Mouse (Mus musculus) liver, postnatal 0 days (tissue): ENCODE data around the gene Pdx1. TPM values are rescaled to one million over a fixed set of nuclear protein-coding genes. Genes with fewer than 3 reads are reported as not detected.

Experiments
- ATAC-seq: fragments of 200-750 bp; cut with Nextera tagmentation; 2 replicates; pipeline ENCODE4 v1.8.0; 2017; ENCODE audit warnings: mild to moderate bottlenecking, moderate library complexity
- DNase-seq: peaks from one replicate; pipeline ENCODE4 v3.0.0-alpha.2; 2016
- H3K27ac ChIP-seq: fragments of 300-500 bp; sonication (generic); 2 replicates; pipeline ENCODE4 v1.5.1; 2014; ENCODE audit warnings: antibody characterized with exemption, moderate library complexity, mild to moderate bottlenecking, low read depth
- H3K27me3 ChIP-seq: fragments of 300-500 bp; sonication (generic); 2 replicates; pipeline ENCODE4 v1.6.1; 2014; ENCODE audit warnings: low read length, control low read depth, mixed read lengths; ENCODE audit not compliant: insufficient read depth
- H3K36me3 ChIP-seq: fragments of 300-500 bp; sonication (generic); replicated peaks from 2 replicates; pipeline ENCODE4 v1.6.1; 2014; ENCODE audit warnings: mild to moderate bottlenecking, control low read depth, low read length, moderate library complexity, mixed read lengths; ENCODE audit not compliant: insufficient read depth
- H3K4me1 ChIP-seq: fragments of 300-500 bp; sonication (generic); 2 replicates; pipeline ENCODE4 v1.6.1; 2014; ENCODE audit warnings: antibody characterized with exemption, mild to moderate bottlenecking, control low read depth; ENCODE audit not compliant: insufficient read depth
- H3K4me2 ChIP-seq: fragments of 300-500 bp; sonication (generic); 2 replicates; pipeline ENCODE4 v1.6.1; 2014; ENCODE audit warnings: low read depth, mild to moderate bottlenecking, low read length, moderate library complexity, mixed read lengths
- H3K4me3 ChIP-seq: fragments of 300-500 bp; sonication (generic); 2 replicates; pipeline ENCODE4 v1.5.1; 2014; ENCODE audit warnings: low read depth, low read length
- H3K9ac ChIP-seq: fragments of 300-500 bp; sonication (generic); replicated peaks from 2 replicates; pipeline ENCODE4 v1.6.1; 2014; ENCODE audit warnings: mild to moderate bottlenecking, moderate library complexity
- H3K9me3 ChIP-seq: fragments of 300-500 bp; sonication (generic); 2 replicates; pipeline ENCODE4 v1.6.1; 2016; ENCODE audit warnings: mild to moderate bottlenecking, control low read depth, low read length, mixed read lengths
- CTCF ChIP-seq: sonication (generic); IDR thresholded peaks from 2 replicates; pipeline ENCODE4 v1.5.1; 2016; ENCODE audit warnings: antibody characterized with exemption, low read depth
- EP300 ChIP-seq: IDR thresholded peaks from 2 replicates; pipeline ENCODE4 v1.6.1; 2016; ENCODE audit warnings: antibody characterized with exemption, low read depth, mild to moderate bottlenecking
- WGBS: fragments of 180-500 bp; shearing (Covaris S2); extraction: QIAGEN DNeasy Blood & Tissue Kit; methylation state at CpG from one replicate; pipeline ENCODE4 v1.1.7; 2014; ENCODE audit not compliant: insufficient replicate concordance; 5-methylcytosine and 5-hydroxymethylcytosine counted together
- polyA plus RNA-seq: library from polyadenylated mRNA; unstranded; fragments of >200 nt; fragmentation: Nextera tagmentation; extraction: Ambion mirVana; gene quantifications from 2 replicates; pipeline ENCODE4 v1.2.1, GENCODE M21; 2015

Gene Pdx1
- polyA plus RNA-seq, 1 experiment from 2014 or later: not detected

DNA sequence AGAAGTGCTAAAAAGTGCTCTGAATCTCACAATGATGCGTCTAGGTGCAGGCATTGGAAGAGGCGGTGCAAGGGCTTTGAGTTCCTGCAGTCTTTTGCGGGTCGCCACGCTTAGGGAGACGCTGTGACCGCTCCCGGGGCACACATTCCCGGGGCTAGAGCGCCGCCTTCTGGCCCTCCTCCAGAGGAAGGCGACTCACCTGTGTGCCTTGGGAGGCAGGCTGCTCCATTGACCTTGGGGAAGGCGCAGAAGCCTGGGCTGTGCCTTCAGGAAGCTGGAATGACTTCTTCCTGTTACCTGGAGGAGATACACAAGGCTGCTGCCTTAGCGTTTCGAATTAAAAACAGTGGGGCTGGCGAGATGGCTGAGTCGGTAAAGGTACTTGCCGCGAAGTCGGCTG, 24.4 kb downstream of the Pdx1 start:
- no peaks in the 10 kb centered on the region for H3K36me3 ChIP-seq
- TF ChIP-seq EP300 (no peak), CTCF (peak; percentile 63)
- 12% methylated on average over 20 of the region's 20 CpGs for WGBS
- H3K4me1 ChIP-seq: peaks cover 4% of the 10 kb centered on the region
- peak; percentile 67 for DNase-seq
- no peak overlapping the region for H3K27ac ChIP-seq
- no peak overlapping the region for H3K4me3 ChIP-seq
- 0 out of 2 replicates have a peak, but pooled peaks have one; percentile 17 for ATAC-seq
- no peaks in the 10 kb centered on the region for H3K9me3 ChIP-seq
- peaks cover 26% of the 10 kb centered on the region for H3K27me3 ChIP-seq
- H3K9ac ChIP-seq: no peak overlapping the region
- H3K4me2 ChIP-seq: peak overlapping the region; percentile 7; the same call in 1 of the 2 replicates

DNA sequence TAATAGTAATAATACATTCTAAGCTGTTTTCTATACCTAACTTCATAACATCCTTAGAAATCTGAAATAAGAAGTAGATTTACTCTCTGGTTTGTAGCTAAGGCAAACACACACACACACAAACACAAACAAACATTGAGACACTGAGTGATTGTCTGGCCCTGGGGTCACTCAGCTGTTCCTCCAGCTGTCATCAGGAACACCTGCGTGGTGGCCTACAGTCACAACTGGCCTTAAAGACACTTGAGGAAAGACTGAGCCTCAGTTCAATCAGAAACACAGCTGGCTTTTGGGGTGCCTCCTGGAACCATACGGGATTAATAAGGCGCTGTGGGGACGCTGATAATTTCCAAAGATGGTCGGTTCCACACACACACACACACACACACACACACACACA, 27.5 kb downstream of the Pdx1 start:
- H3K4me3 ChIP-seq: no peak overlapping the region
- no peak for ATAC-seq
- no peaks in the 10 kb centered on the region for H3K9me3 ChIP-seq
- no peak overlapping the region for H3K27ac ChIP-seq
- peaks cover 15% of the 10 kb centered on the region for H3K4me1 ChIP-seq
- no peaks in the 10 kb centered on the region for H3K36me3 ChIP-seq
- TF ChIP-seq EP300: no peak
- TF ChIP-seq CTCF: no peak
- no peak overlapping the region for H3K4me2 ChIP-seq
- 55% methylated on average over 5 of the region's 5 CpGs for WGBS
- no peak overlapping the region for H3K9ac ChIP-seq
- peaks cover 56% of the 10 kb centered on the region for H3K27me3 ChIP-seq
- no peak for DNase-seq

DNA sequence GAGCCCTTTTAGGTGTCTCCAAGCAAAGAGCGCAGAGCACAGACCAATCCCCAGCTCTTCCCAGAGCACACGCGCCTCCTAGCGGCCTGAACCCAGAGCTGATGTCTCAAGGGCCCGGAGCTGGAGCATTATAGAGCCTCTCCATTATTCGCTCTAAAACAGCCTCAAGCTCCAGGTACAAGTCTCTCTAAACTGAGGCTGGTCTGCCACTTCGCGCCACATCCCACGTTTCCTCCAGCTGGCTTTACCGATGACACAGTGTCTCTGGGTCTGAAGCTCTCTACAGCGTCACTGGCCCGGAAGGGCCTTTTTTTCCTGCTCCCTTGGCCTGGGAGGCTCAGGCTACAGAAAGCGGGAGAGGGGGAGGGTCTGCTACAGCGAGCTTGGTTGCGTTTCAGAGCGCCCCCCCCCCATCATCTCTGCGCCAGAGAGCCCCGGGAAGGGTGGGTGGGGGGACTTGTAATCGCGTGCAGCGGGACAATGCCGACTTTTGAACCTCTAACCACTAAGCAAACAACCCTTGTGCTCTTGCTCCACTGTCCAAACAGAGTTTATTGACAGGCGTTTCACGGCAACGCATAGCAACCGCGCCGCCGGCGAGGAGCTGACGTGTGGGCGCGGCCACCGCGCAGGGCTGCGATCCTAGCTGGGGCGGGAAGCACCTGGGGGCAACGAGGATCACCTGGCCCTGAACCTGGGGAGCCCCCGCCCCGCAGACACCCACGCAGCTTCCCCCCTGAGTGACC, 29.7 kb downstream of the Pdx1 start:
- ATAC-seq: peak; percentile 93
- DNase-seq: peak; percentile 73
- Histone ChIP-seq H3K4me2 (peak overlapping the region; percentile 74), H3K9me3 (no peaks in the 10 kb centered on the region), H3K36me3 (no peaks in the 10 kb centered on the region), H3K27me3 (peaks cover 65% of the 10 kb centered on the region), H3K4me1 (peaks cover 15% of the 10 kb centered on the region), H3K4me3 (peak overlapping the region; percentile 33), H3K27ac (peak overlapping the region; percentile 82), H3K9ac (peak overlapping the region; percentile 41; the same call in 1 of the 2 replicates)
- TF ChIP-seq EP300 (no peak), CTCF (peak; percentile 73)
- WGBS: 2% methylated on average over 41 of the region's 41 CpGs

DNA sequence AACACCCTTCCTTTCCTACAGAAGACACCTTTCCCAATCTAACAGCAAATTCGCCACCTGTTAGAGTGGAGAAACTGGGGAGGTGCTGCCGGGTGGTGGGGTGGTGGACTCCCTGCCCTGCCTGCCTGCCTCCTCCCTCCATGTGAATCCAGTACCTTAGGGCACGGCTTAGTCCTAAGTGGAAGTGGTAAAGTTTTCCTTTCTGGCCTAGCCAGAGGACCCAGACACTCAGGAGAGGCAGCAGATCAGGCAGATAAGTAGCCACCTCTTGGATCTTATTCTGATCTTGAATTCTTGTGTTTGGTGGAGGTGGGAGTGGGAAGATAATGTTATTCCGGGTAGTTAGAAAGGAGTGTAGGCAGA, 30.2 kb downstream of the Pdx1 start:
- H3K4me1 ChIP-seq: peaks cover 15% of the 10 kb centered on the region
- peak; percentile 20 for ATAC-seq
- WGBS: 8% methylated on average over 4 of the region's 4 CpGs
- DNase-seq: no peak
- H3K9ac ChIP-seq: no peak overlapping the region
- H3K9me3 ChIP-seq: no peaks in the 10 kb centered on the region
- H3K36me3 ChIP-seq: no peaks in the 10 kb centered on the region
- peaks cover 71% of the 10 kb centered on the region for H3K27me3 ChIP-seq
- TF ChIP-seq EP300 (no peak), CTCF (no peak)
- peak overlapping the region; percentile 33 for H3K4me3 ChIP-seq
- H3K4me2 ChIP-seq: peak overlapping the region; percentile 74
- no peak overlapping the region for H3K27ac ChIP-seq

DNA sequence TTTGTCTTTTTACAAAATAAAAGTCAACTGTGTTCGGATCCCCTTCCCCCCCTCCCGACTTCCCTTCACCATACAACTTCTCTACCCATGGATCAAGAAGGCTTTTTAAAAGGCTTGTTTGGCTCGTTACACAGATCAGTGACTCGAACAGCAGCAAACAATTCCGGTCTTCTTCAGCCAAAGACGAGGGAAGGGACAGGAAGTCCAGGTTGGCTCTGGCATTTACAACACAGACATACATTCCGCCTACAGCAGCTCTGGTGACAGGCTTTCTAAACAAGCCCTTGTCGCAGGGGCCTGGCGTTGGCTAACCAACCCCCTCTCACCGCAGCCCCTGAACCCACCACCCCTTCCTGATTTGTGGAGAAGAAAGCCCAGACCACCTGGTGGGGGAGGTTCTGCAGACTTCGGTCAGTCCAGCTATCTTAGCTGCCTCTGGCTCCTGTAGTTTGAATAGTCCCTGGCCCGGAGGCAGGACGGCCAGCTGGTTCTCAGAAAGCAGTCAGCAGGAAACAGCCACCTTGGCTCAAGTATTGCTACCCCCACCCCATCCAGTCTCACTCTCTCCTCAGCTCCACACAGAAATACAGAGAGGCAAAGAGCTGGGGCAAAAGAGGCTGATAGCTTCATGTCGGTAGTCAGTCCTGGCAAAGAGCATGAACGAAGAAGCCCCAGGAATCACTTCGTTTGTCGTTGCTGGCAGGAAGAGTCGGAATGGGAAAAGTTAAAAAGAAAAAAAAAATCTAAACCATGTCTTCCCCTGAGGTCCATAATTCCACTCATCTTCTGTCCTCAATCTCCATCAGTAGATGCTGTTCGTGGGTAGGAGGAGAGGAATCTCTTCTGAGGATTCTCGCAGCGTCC, 31.4 kb downstream of the Pdx1 start:
- Histone ChIP-seq H3K27me3 (peaks cover 82% of the 10 kb centered on the region), H3K27ac (no peak overlapping the region), H3K9ac (no peak overlapping the region), H3K4me3 (no peak overlapping the region), H3K4me1 (peaks cover 15% of the 10 kb centered on the region), H3K4me2 (peak overlapping the region; percentile 32; the same call in 1 of the 2 replicates), H3K36me3 (no peaks in the 10 kb centered on the region), H3K9me3 (no peaks in the 10 kb centered on the region)
- ATAC-seq (no peak), DNase-seq (peak; percentile 14)
- TF ChIP-seq EP300 (no peak), CTCF (no peak)
- 4% methylated on average over 21 of the region's 21 CpGs for WGBS

DNA sequence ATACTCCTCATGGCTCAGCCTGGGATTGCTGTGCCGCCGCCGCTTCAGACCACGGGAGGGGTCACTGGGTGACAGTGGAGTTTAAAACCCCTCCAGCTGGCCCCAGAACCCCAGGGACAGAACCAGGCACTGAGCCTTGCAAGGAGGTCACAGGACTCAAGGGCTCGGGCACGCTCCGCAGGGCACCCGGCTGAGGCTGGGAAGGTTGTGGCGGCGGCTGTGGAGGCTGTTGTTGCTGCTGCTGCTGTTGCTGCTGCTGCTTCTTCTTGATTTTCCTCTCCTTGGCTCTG, 32.0 kb downstream of the Pdx1 start:
- H3K4me1 ChIP-seq: peaks cover 15% of the 10 kb centered on the region
- peak; percentile 16 for DNase-seq
- no peak for TF ChIP-seq CTCF
- no peak for TF ChIP-seq EP300
- H3K4me2 ChIP-seq: no peak overlapping the region
- H3K27ac ChIP-seq: no peak overlapping the region
- H3K9ac ChIP-seq: no peak overlapping the region
- no peaks in the 10 kb centered on the region for H3K9me3 ChIP-seq
- peaks cover 88% of the 10 kb centered on the region for H3K27me3 ChIP-seq
- no peaks in the 10 kb centered on the region for H3K36me3 ChIP-seq
- ATAC-seq: no peak
- no peak overlapping the region for H3K4me3 ChIP-seq
- WGBS: 5% methylated on average over 10 of the region's 10 CpGs
